Mouse (Mus musculus) E14TG2a.4 (cell line): ENCODE results near the gene Gsdma.
"Not testable (repeated sequence)": the region's sequence is repeated elsewhere in the genome, so short reads cannot be mapped to it uniquely, and the experiment has no call there.

ENCODE experiments used
- H3K27me3 ChIP-seq: 2 replicates; pipeline ENCODE4 v1.6.1; 2014; ENCODE audit warnings: low read length, control low read depth; ENCODE audit not compliant: insufficient read depth
- H3K36me3 ChIP-seq: 2 replicates; pipeline ENCODE4 v1.6.1; 2014; ENCODE audit warnings: low read length, control low read depth; ENCODE audit not compliant: insufficient read depth
- H3K4me1 ChIP-seq: replicated peaks from 2 replicates; pipeline ENCODE4 v1.6.1; 2014; ENCODE audit warnings: low read depth, low read length, control low read depth
- H3K4me3 ChIP-seq: replicated peaks from 2 replicates; pipeline ENCODE4 v1.5.1; 2014; ENCODE audit warnings: mild to moderate bottlenecking, low read length
- H3K9me3 ChIP-seq: 2 replicates; pipeline ENCODE4 v1.6.1; 2014; ENCODE audit warnings: low read length, control low read depth
- CTCF ChIP-seq: conservative IDR thresholded peaks from 2 replicates; pipeline ENCODE4 v1.5.1; 2014; ENCODE audit warnings: low read length
- NANOG ChIP-seq: IDR thresholded peaks from 2 replicates; pipeline ENCODE4 v1.6.1; 2014; ENCODE audit warnings: borderline replicate concordance, low read length, mixed read lengths
- POU5F1 ChIP-seq: IDR thresholded peaks from 2 replicates; pipeline ENCODE4 v1.6.1; 2014; ENCODE audit warnings: low read length, borderline replicate concordance

Gsdma gene

DNA sequence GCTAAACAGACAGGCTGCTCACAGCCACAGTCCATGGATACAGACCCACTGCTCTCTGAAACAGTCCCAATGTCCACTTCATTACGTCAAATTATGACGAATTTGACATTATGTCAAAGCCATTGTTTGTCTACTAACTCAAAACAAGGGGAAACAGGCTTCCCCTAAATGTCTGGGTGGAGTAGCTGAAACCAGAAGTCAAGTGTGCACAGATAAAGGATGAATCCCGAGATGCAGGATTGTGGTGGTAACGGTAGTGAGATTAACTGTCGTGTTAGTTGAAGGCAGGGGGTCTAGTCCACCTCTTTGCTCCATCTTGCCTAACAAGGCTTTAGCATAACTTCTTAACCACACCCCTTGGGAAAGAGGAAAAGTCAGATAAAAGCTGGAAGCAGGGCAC, 8.3 kb downstream of the Gsdma start:
- Histone ChIP-seq H3K9me3 (no peaks in the 10 kb centered on the region), H3K4me3 (no peak overlapping the region), H3K36me3 (no peaks in the 10 kb centered on the region), H3K4me1 (peaks cover 55% of the 10 kb centered on the region), H3K27me3 (peaks cover 6% of the 10 kb centered on the region; the same call in 1 of the 2 replicates)
- TF ChIP-seq CTCF: no peak
- TF ChIP-seq POU5F1: no peak
- TF ChIP-seq NANOG: no peak

GRCm38 (mm10) chr11:98673136-98673535, 9.0 kb downstream of the Gsdma start:
- H3K9me3 ChIP-seq, H3K27me3 ChIP-seq, H3K36me3 ChIP-seq: not testable (repeated sequence)
- H3K4me1 ChIP-seq: peaks cover 51% of the 10 kb centered on the region
- H3K4me3 ChIP-seq: peak overlapping the region; percentile 37; the same call in 1 of the 2 replicates
- TF ChIP-seq CTCF: peak; percentile 18; the same call in 1 of the 2 replicates

DNA sequence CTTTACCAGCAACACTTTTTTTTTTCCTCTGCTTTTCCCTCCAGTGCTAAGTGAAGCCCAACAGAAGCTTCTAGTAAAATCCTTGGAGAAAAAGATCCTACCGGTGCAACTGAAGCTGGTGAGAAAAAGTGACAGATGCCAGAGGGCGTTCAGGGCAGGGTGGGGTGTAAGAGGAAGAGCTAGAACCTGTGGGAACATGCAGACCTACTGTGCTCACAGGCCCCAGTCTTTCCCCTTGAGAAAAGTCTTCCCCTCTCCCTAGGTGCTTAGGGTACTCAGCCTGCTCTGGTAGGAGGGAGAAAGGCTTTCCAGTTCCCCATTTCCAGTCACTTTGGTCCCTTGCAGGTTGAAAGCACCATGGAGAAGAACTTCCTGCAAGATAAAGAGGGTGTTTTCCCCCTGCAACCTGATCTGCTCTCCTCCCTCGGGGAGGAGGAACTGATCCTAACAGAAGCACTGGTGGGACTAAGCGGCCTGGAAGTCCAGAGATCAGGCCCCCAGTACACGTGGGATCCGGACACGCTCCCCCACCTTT, 11.7 kb downstream of the Gsdma start:
- H3K27me3 ChIP-seq: no peaks in the 10 kb centered on the region
- no peaks in the 10 kb centered on the region for H3K9me3 ChIP-seq
- H3K36me3 ChIP-seq: no peaks in the 10 kb centered on the region
- no peak overlapping the region for H3K4me3 ChIP-seq
- H3K4me1 ChIP-seq: peaks cover 73% of the 10 kb centered on the region
- TF ChIP-seq CTCF: no peak
- TF ChIP-seq POU5F1: no peak
- TF ChIP-seq NANOG: no peak

DNA sequence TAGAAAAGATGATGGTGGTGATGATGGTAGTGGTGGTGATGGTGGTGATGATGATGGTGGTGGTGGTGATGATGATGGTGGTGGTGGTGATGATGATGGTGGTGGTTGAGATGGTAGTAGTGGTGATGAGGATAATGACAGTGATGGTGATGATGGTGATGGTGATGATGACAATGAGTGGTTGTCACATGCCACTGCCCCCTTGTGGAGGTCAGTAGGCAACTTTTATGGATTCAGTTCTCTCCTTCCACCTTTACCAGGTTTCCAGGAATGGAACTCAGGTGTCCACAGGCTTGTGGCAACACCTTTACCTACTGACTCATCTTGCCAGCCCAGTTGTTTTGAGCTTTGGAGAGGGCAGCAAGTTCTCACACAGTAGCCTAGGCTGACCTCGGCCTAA, 15.9 kb downstream of the Gsdma start:
- H3K9me3 ChIP-seq: no peaks in the 10 kb centered on the region
- TF ChIP-seq POU5F1: no peak
- TF ChIP-seq CTCF: no peak
- no peak for TF ChIP-seq NANOG
- H3K4me1 ChIP-seq: peaks cover 74% of the 10 kb centered on the region
- H3K4me3 ChIP-seq: peak overlapping the region; percentile 52; the same call in 1 of the 2 replicates
- no peaks in the 10 kb centered on the region for H3K27me3 ChIP-seq
- peaks cover 7% of the 10 kb centered on the region for H3K36me3 ChIP-seq

- H3K4me1 ChIP-seq: peaks cover 74% of the 10 kb centered on the region
- H3K27me3 ChIP-seq, H3K9me3 ChIP-seq: not testable (repeated sequence)
- H3K4me3 ChIP-seq: peak overlapping the region; percentile 52; the same call in 1 of the 2 replicates
- peaks cover 13% of the 10 kb centered on the region for H3K36me3 ChIP-seq
These were observed 16.4 kb downstream of the Gsdma start for GRCm38 (mm10) chr11:98680595-98680994.

- Histone ChIP-seq H3K9me3 (no peaks in the 10 kb centered on the region), H3K4me1 (peaks cover 74% of the 10 kb centered on the region), H3K36me3 (peaks cover 19% of the 10 kb centered on the region), H3K27me3 (no peaks in the 10 kb centered on the region), H3K4me3 (peak overlapping the region; percentile 100)
- TF ChIP-seq POU5F1 (no peak), NANOG (no peak)
These were observed 17.0 kb downstream of the Gsdma start for GRCm38 (mm10) chr11:98681186-98681585.

- Histone ChIP-seq H3K4me3 (peak within 1 kb of the TSS; percentile 100), H3K36me3 (peaks cover 28% of the 10 kb centered on the region), H3K4me1 (peaks cover 72% of the 10 kb centered on the region), H3K27me3 (no peaks in the 10 kb centered on the region), H3K9me3 (no peaks in the 10 kb centered on the region)
- TF ChIP-seq NANOG (no peak), POU5F1 (no peak), CTCF (no peak; the same call in 1 of the 2 replicates)
These were observed 17.9 kb downstream of the Gsdma start, which contains the start of gene Psmd3 for GRCm38 (mm10) chr11:98681786-98682745. Gene Psmd3 (plus strand): TSS chr11:98682554.

DNA sequence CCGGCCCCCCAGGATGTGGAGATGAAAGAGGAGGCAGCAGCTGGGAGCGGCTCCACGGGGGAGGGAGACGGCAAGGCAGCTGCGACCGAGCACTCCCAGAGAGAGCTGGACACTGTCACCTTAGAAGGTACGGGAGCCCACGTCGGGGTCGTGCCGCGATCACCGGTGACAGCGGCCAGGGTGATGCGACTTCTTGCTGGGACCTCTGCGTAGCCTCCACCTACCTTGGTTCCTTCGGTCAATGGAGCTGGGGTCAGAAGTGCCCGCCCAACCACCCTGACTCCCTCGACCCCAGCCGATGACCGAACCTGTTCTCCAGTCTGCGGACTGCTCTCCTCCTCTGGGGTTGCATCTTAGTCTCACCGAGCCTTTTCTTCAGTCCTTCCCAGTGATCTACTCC, 18.7 kb downstream of the Gsdma start:
- Histone ChIP-seq H3K4me3 (peak overlapping the region; percentile 100), H3K9me3 (no peaks in the 10 kb centered on the region)

More for the DNA sequence above, 18.7 kb downstream of the Gsdma start:
- H3K36me3 ChIP-seq: peaks cover 35% of the 10 kb centered on the region
- H3K27me3 ChIP-seq: no peaks in the 10 kb centered on the region
- H3K4me1 ChIP-seq: peaks cover 80% of the 10 kb centered on the region
- TF ChIP-seq NANOG: no peak
- TF ChIP-seq CTCF: no peak; the same call in 1 of the 2 replicates
- TF ChIP-seq POU5F1: no peak
